Mouse (Mus musculus): Measurements from ENCODE around the gene Zfp217. TPM values are rescaled to one million over a fixed set of nuclear protein-coding genes. Genes with fewer than 3 reads are reported as not detected.

Zfp217 gene
- polyA plus RNA-seq, 1 experiment from 2014 or later, result 1.7 TPM

- WGBS, result 2% methylated on average over 42 of the region's 48 CpGs
- TF ChIP-seq CTCF (IDR thresholded peaks at IDR 0.05; ENCODE audit: low read depth), result no peak
- TF ChIP-seq EP300 (optimal IDR thresholded peaks at IDR 0.05), result no peak
- peak; percentile 40 for DNase-seq (ENCODE audit: low spot score)
These were observed 17.8 kb downstream of the Zfp217 start for GRCm38 (mm10) chr2:170129923-170130779.

DNA sequence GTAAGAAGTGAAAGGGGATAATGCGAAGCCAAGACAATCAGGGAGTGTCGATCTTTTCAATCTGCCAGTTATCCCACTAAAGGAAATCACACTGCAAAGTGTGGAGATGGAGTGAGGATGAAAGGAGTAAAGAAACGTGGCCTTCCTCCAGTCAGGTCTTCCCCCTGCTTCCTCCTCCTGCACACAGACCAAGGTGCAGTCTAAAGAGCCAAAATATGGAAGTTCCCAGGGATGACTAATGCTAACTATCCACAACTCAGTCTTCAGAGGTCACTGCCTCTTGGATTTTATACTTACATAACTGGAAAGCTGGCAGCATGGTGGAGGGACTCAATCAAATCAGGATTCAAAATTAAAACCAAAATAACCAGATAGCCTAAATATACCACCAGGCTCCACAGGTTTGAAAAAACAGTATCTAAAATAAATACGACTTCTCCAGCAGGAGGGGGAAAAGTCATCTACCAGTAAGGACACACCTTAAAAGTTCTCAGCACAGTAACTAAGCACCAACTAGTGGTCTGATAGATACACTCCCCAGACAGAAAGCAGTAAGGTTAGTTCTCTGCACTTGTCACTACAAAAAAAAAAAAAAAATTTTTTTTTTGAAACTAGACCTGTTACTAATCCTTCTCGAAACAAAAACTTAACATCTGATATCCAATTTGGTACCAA is 18.5 kb downstream of the Zfp217 start:
- H3K27me3 ChIP-seq (ENCODE audit: control insufficient read depth, insufficient read depth, low read length), result no peaks in the 10 kb centered on the region
- ATAC-seq (ENCODE audit: low FRiP score, low TSS enrichment), result no peak
- no peaks in the 10 kb centered on the region for H3K36me3 ChIP-seq (ENCODE audit: control insufficient read depth, insufficient read depth, low read length)
- peak overlapping the region; percentile 96 for H3K4me3 ChIP-seq (ENCODE audit: low read depth, low read length)
- TF ChIP-seq CTCF (IDR thresholded peaks at IDR 0.05; ENCODE audit: low read depth), result peak; percentile 40
- TF ChIP-seq EP300 (optimal IDR thresholded peaks at IDR 0.05), result no peak
- H3K9ac ChIP-seq (ENCODE audit: low read length), result peak overlapping the region; percentile 96; the same call in 1 of the 2 replicates
- 24% methylated on average over 5 of the region's 5 CpGs for WGBS
- H3K9me3 ChIP-seq (ENCODE audit: control insufficient read depth, low read length), result no peaks in the 10 kb centered on the region
- H3K4me1 ChIP-seq (replicated peaks; ENCODE audit: control insufficient read depth, insufficient read depth), result no peaks in the 10 kb centered on the region; the same call in 1 of the 2 replicates
- H3K4me2 ChIP-seq (replicated peaks; ENCODE audit: low read depth), result peak overlapping the region; percentile 73
- peak overlapping the region; percentile 98 for H3K27ac ChIP-seq (replicated peaks)
- no peak for DNase-seq (ENCODE audit: low spot score)

More at GRCm38 (mm10) chr2:170129923-170130779, 17.8 kb downstream of the Zfp217 start:
- H3K27me3 ChIP-seq (ENCODE audit: control insufficient read depth, insufficient read depth, low read length), result no peaks in the 10 kb centered on the region
- no peaks in the 10 kb centered on the region for H3K36me3 ChIP-seq (ENCODE audit: control insufficient read depth, insufficient read depth, low read length)
- H3K4me2 ChIP-seq (replicated peaks; ENCODE audit: low read depth), result peak overlapping the region; percentile 73
- H3K9ac ChIP-seq (ENCODE audit: low read length), result peak overlapping the region; percentile 96
- peak overlapping the region; percentile 98 for H3K27ac ChIP-seq (replicated peaks)
- peak overlapping the region; percentile 96 for H3K4me3 ChIP-seq (ENCODE audit: low read depth, low read length)
- peak; percentile 34 for ATAC-seq (ENCODE audit: low FRiP score, low TSS enrichment)
- no peaks in the 10 kb centered on the region for H3K9me3 ChIP-seq (ENCODE audit: control insufficient read depth, low read length)
- H3K4me1 ChIP-seq (replicated peaks; ENCODE audit: control insufficient read depth, insufficient read depth), result no peaks in the 10 kb centered on the region; the same call in 1 of the 2 replicates

- no peak for ATAC-seq (ENCODE audit: low FRiP score, low TSS enrichment)
- Histone ChIP-seq H3K9me3 (ENCODE audit: control insufficient read depth, low read length) (no peaks in the 10 kb centered on the region), H3K4me1 (replicated peaks; ENCODE audit: control insufficient read depth, insufficient read depth) (no peaks in the 10 kb centered on the region; the same call in 1 of the 2 replicates), H3K4me2 (replicated peaks; ENCODE audit: low read depth) (no peak overlapping the region), H3K36me3 (ENCODE audit: control insufficient read depth, insufficient read depth, low read length) (no peaks in the 10 kb centered on the region), H3K27me3 (ENCODE audit: control insufficient read depth, insufficient read depth, low read length) (no peaks in the 10 kb centered on the region), H3K27ac (replicated peaks) (no peak overlapping the region), H3K9ac (ENCODE audit: low read length) (no peak overlapping the region; the same call in 1 of the 2 replicates), H3K4me3 (ENCODE audit: low read depth, low read length) (no peak overlapping the region)
- TF ChIP-seq EP300 (optimal IDR thresholded peaks at IDR 0.05), result no peak
- no peak for TF ChIP-seq CTCF (IDR thresholded peaks at IDR 0.05; ENCODE audit: low read depth)
- no peak for DNase-seq (ENCODE audit: low spot score)
- 38% methylated on average over 7 of the region's 7 CpGs for WGBS
These were observed 19.2 kb downstream of the Zfp217 start for GRCm38 (mm10) chr2:170128461-170129247.

- Histone ChIP-seq H3K4me3 (ENCODE audit: low read depth, low read length) (no peak overlapping the region), H3K9me3 (ENCODE audit: control insufficient read depth, low read length) (no peaks in the 10 kb centered on the region), H3K9ac (ENCODE audit: low read length) (no peak overlapping the region), H3K36me3 (ENCODE audit: control insufficient read depth, insufficient read depth, low read length) (no peaks in the 10 kb centered on the region), H3K4me1 (replicated peaks; ENCODE audit: control insufficient read depth, insufficient read depth) (no peaks in the 10 kb centered on the region; the same call in 1 of the 2 replicates), H3K27ac (replicated peaks) (no peak overlapping the region), H3K27me3 (ENCODE audit: control insufficient read depth, insufficient read depth, low read length) (no peaks in the 10 kb centered on the region), H3K4me2 (replicated peaks; ENCODE audit: low read depth) (no peak overlapping the region)
- DNase-seq (ENCODE audit: low spot score), result no peak
- 60% methylated on average over 3 of the region's 3 CpGs for WGBS
- TF ChIP-seq EP300 (optimal IDR thresholded peaks at IDR 0.05), result no peak
- no peak for TF ChIP-seq CTCF (IDR thresholded peaks at IDR 0.05; ENCODE audit: low read depth)
- no peak for ATAC-seq (ENCODE audit: low FRiP score, low TSS enrichment)
These were observed 20.4 kb downstream of the Zfp217 start for GRCm38 (mm10) chr2:170127523-170127922.

DNA sequence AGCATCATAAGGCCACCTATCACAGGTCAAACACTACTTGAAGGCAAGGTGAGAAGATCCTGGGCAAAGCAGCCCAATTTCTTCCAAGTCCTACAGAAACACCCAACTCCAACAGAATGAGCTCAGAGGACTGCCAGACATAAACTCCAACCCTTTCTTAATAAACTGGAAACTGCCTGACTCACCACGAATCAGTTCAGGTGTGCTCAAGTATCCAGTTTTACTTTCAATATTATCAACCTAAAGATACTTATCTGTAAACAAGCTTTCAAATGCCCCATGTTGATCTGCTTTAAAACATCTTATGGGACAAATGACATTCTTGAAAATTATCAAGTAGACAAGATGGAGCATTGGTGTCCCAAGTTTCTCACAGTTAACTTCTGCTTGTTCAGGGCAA is 21.6 kb downstream of the Zfp217 start:
- no peaks in the 10 kb centered on the region; the same call in 1 of the 2 replicates for H3K4me1 ChIP-seq (replicated peaks; ENCODE audit: control insufficient read depth, insufficient read depth)

More for the DNA sequence above, 21.6 kb downstream of the Zfp217 start:
- no peak for ATAC-seq (ENCODE audit: low FRiP score, low TSS enrichment)
- Histone ChIP-seq H3K4me2 (replicated peaks; ENCODE audit: low read depth) (no peak overlapping the region), H3K4me3 (ENCODE audit: low read depth, low read length) (no peak overlapping the region), H3K27ac (replicated peaks) (no peak overlapping the region), H3K9ac (ENCODE audit: low read length) (no peak overlapping the region), H3K36me3 (ENCODE audit: control insufficient read depth, insufficient read depth, low read length) (no peaks in the 10 kb centered on the region), H3K27me3 (ENCODE audit: control insufficient read depth, insufficient read depth, low read length) (no peaks in the 10 kb centered on the region), H3K9me3 (ENCODE audit: control insufficient read depth, low read length) (no peaks in the 10 kb centered on the region)
- WGBS, result 29% methylated on average over 1 of the region's 1 CpGs
- no peak for TF ChIP-seq CTCF (IDR thresholded peaks at IDR 0.05; ENCODE audit: low read depth)
- TF ChIP-seq EP300 (optimal IDR thresholded peaks at IDR 0.05), result no peak
- no peak for DNase-seq (ENCODE audit: low spot score)
